Mouse (Mus musculus) intestine, embryonic 15.5 days (tissue): Measurements from ENCODE around the gene Gm10643. TPM values are rescaled to one million over a fixed set of nuclear protein-coding genes. Genes with fewer than 3 reads are reported as not detected.

Source experiments
- ATAC-seq: fragments of 200-750 bp; cut with Nextera tagmentation; 2 replicates; pipeline ENCODE4 v1.8.0; 2017; ENCODE audit warnings: moderate TSS enrichment, moderate library complexity
- H3K27ac ChIP-seq: fragments of 300-500 bp; sonication (generic); 2 replicates; pipeline ENCODE4 v1.5.1; 2015; ENCODE audit warnings: mild to moderate bottlenecking, inconsistent platforms
- H3K27me3 ChIP-seq: fragments of 300-500 bp; sonication (generic); replicated peaks from 2 replicates; pipeline ENCODE4 v1.6.1; 2015; ENCODE audit warnings: inconsistent platforms
- H3K36me3 ChIP-seq: fragments of 300-500 bp; sonication (generic); 2 replicates; pipeline ENCODE4 v1.6.1; 2015; ENCODE audit warnings: inconsistent platforms
- H3K4me1 ChIP-seq: fragments of 300-500 bp; sonication (generic); replicated peaks from 2 replicates; pipeline ENCODE4 v1.6.1; 2015; ENCODE audit warnings: inconsistent platforms
- H3K4me2 ChIP-seq: fragments of 300-500 bp; sonication (generic); replicated peaks from 2 replicates; pipeline ENCODE4 v1.6.1; 2015; ENCODE audit warnings: mild to moderate bottlenecking, inconsistent platforms
- H3K4me3 ChIP-seq: fragments of 300-500 bp; sonication (generic); replicated peaks from 2 replicates; pipeline ENCODE4 v1.5.1; 2015; ENCODE audit warnings: inconsistent platforms
- H3K9ac ChIP-seq: fragments of 300-500 bp; sonication (generic); 2 replicates; pipeline ENCODE4 v1.6.1; 2015; ENCODE audit warnings: inconsistent platforms
- H3K9me3 ChIP-seq: fragments of 300-500 bp; sonication (generic); 2 replicates; pipeline ENCODE4 v1.6.1; 2016; ENCODE audit warnings: inconsistent platforms
- WGBS: fragments of 180-500 bp; shearing (Covaris S2); methylation state at CpG from one replicate; pipeline ENCODE4 v1.1.7; 2015; 5-methylcytosine and 5-hydroxymethylcytosine counted together
- polyA plus RNA-seq: library from polyadenylated mRNA; unstranded; fragments of >200 nt; fragmentation: Nextera tagmentation; extraction: Ambion mirVana; gene quantifications from 2 replicates; pipeline ENCODE4 v1.2.1, GENCODE M21; 2015

The Gm10643 gene
- polyA plus RNA-seq = 0.92 and 1.3 TPM in 2 replicates

- Histone ChIP-seq H3K4me1 (peaks cover 28% of the 10 kb centered on the region), H3K27ac (peak within 1 kb of the TSS; percentile 75), H3K36me3 (no peaks in the 10 kb centered on the region), H3K9ac (peak within 1 kb of the TSS; percentile 69), H3K4me2 (peak within 1 kb of the TSS; percentile 66), H3K9me3 (no peaks in the 10 kb centered on the region), H3K27me3 (no peaks in the 10 kb centered on the region), H3K4me3 (peak within 1 kb of the TSS; percentile 100)
- WGBS = 88% methylated on average over 1 of the region's 1 CpGs
- ATAC-seq = no peak
These were observed at the start of gene Gm10643 for GRCm38 (mm10) chr8:84065037-84065436. Gm10643 (minus strand) TSS chr8:84065137.

- WGBS = 87% methylated on average over 6 of the region's 6 CpGs
- H3K4me2 ChIP-seq = no peak overlapping the region
- H3K9me3 ChIP-seq = no peaks in the 10 kb centered on the region
- H3K4me1 ChIP-seq = peaks cover 18% of the 10 kb centered on the region
- H3K4me3 ChIP-seq = no peak overlapping the region
- H3K36me3 ChIP-seq = peaks cover 5% of the 10 kb centered on the region; the same call in 1 of the 2 replicates
- no peak overlapping the region for H3K9ac ChIP-seq
- ATAC-seq = no peak
- no peaks in the 10 kb centered on the region for H3K27me3 ChIP-seq
- no peak overlapping the region for H3K27ac ChIP-seq
These were observed 41.5 kb upstream of the Gm10643 start for GRCm38 (mm10) chr8:84106216-84107040.

- Histone ChIP-seq H3K27ac (no peak overlapping the region), H3K9me3 (no peaks in the 10 kb centered on the region), H3K4me3 (no peak overlapping the region), H3K36me3 (peaks cover 7% of the 10 kb centered on the region; the same call in 1 of the 2 replicates), H3K4me2 (no peak overlapping the region), H3K4me1 (peaks cover 18% of the 10 kb centered on the region), H3K9ac (no peak overlapping the region), H3K27me3 (no peaks in the 10 kb centered on the region)
- 69% methylated on average over 2 of the region's 2 CpGs for WGBS
- no peak for ATAC-seq
These were observed 40.7 kb upstream of the Gm10643 start for GRCm38 (mm10) chr8:84105676-84106075.

- WGBS = 8% methylated on average over 42 of the region's 42 CpGs
- no peaks in the 10 kb centered on the region for H3K27me3 ChIP-seq
- peak; percentile 98 for ATAC-seq
These were observed 40.0 kb upstream of the Gm10643 start, which contains the start of gene Dcaf15 for GRCm38 (mm10) chr8:84104697-84105609. Dcaf15 (minus strand) TSS chr8:84104768.

GRCm38 (mm10) chr8:84104221-84104620 is 39.3 kb upstream of the Gm10643 start:
- Histone ChIP-seq H3K36me3 (peaks cover 10% of the 10 kb centered on the region; the same call in 1 of the 2 replicates), H3K27me3 (no peaks in the 10 kb centered on the region), H3K4me3 (peak overlapping the region; percentile 78), H3K9ac (peak overlapping the region; percentile 79), H3K4me2 (peak overlapping the region; percentile 76), H3K9me3 (no peaks in the 10 kb centered on the region), H3K27ac (peak overlapping the region; percentile 86), H3K4me1 (peaks cover 18% of the 10 kb centered on the region)
- ATAC-seq = peak; percentile 77
- under 1% methylated on average over 22 of the region's 29 CpGs for WGBS

More at GRCm38 (mm10) chr8:84104697-84105609, 40.0 kb upstream of the Gm10643 start, which contains the start of gene Dcaf15:
- Histone ChIP-seq H3K9ac (peak within 1 kb of the TSS; percentile 79), H3K9me3 (no peaks in the 10 kb centered on the region), H3K36me3 (peaks cover 9% of the 10 kb centered on the region; the same call in 1 of the 2 replicates), H3K27ac (peak within 1 kb of the TSS; percentile 86), H3K4me3 (peak within 1 kb of the TSS; percentile 78), H3K4me1 (peaks cover 18% of the 10 kb centered on the region), H3K4me2 (peak within 1 kb of the TSS; percentile 76)

- peak overlapping the region; percentile 76 for H3K4me2 ChIP-seq
- 30% methylated on average over 3 of the region's 3 CpGs for WGBS
- no peaks in the 10 kb centered on the region for H3K9me3 ChIP-seq
- H3K4me3 ChIP-seq = peak overlapping the region; percentile 78
- H3K36me3 ChIP-seq = peaks cover 11% of the 10 kb centered on the region
- peak overlapping the region; percentile 86 for H3K27ac ChIP-seq
- no peaks in the 10 kb centered on the region for H3K27me3 ChIP-seq
- peaks cover 18% of the 10 kb centered on the region for H3K4me1 ChIP-seq
- ATAC-seq = peak; percentile 24; the same call in 1 of the 2 replicates
- H3K9ac ChIP-seq = peak overlapping the region; percentile 79
These were observed 38.7 kb upstream of the Gm10643 start for GRCm38 (mm10) chr8:84103601-84104000.

GRCm38 (mm10) chr8:84101476-84102270 is 36.7 kb upstream of the Gm10643 start:
- Histone ChIP-seq H3K4me2 (no peak overlapping the region), H3K4me1 (peaks cover 18% of the 10 kb centered on the region), H3K4me3 (no peak overlapping the region), H3K9me3 (no peaks in the 10 kb centered on the region), H3K27ac (no peak overlapping the region), H3K36me3 (peaks cover 30% of the 10 kb centered on the region), H3K9ac (no peak overlapping the region), H3K27me3 (no peaks in the 10 kb centered on the region)
- 90% methylated on average over 25 of the region's 25 CpGs for WGBS
- no peak for ATAC-seq

- WGBS = 94% methylated on average over 7 of the region's 7 CpGs
- H3K4me1 ChIP-seq = peaks cover 7% of the 10 kb centered on the region
- H3K9ac ChIP-seq = no peak overlapping the region
- H3K4me3 ChIP-seq = no peak overlapping the region
- no peak for ATAC-seq
- no peaks in the 10 kb centered on the region for H3K27me3 ChIP-seq
- no peak overlapping the region for H3K4me2 ChIP-seq
- peaks cover 46% of the 10 kb centered on the region for H3K36me3 ChIP-seq
- H3K9me3 ChIP-seq = no peaks in the 10 kb centered on the region
- H3K27ac ChIP-seq = no peak overlapping the region
These were observed 33.4 kb upstream of the Gm10643 start for GRCm38 (mm10) chr8:84098376-84098775.

- H3K9me3 ChIP-seq = no peaks in the 10 kb centered on the region
- H3K9ac ChIP-seq = no peak overlapping the region
- no peak overlapping the region for H3K27ac ChIP-seq
- no peak overlapping the region for H3K4me2 ChIP-seq
- no peaks in the 10 kb centered on the region for H3K27me3 ChIP-seq
- WGBS = 53% methylated on average over 8 of the region's 8 CpGs
- H3K4me3 ChIP-seq = no peak overlapping the region
- H3K36me3 ChIP-seq = peaks cover 49% of the 10 kb centered on the region
- ATAC-seq = 0 out of 2 replicates have a peak, but pooled peaks have one; percentile 11
- H3K4me1 ChIP-seq = no peaks in the 10 kb centered on the region
These were observed 31.1 kb upstream of the Gm10643 start for GRCm38 (mm10) chr8:84096061-84096460.

GRCm38 (mm10) chr8:84090585-84090984 is 25.6 kb upstream of the Gm10643 start:
- no peak overlapping the region for H3K4me3 ChIP-seq
- H3K9ac ChIP-seq = no peak overlapping the region
- ATAC-seq = no peak
- H3K4me2 ChIP-seq = no peak overlapping the region
- H3K27ac ChIP-seq = no peak overlapping the region
- H3K27me3 ChIP-seq = no peaks in the 10 kb centered on the region
- no peaks in the 10 kb centered on the region for H3K9me3 ChIP-seq
- H3K36me3 ChIP-seq = peaks cover 41% of the 10 kb centered on the region
- H3K4me1 ChIP-seq = no peaks in the 10 kb centered on the region
- 89% methylated on average over 8 of the region's 8 CpGs for WGBS

- WGBS = 76% methylated on average over 9 of the region's 9 CpGs
- no peak for ATAC-seq
- H3K4me3 ChIP-seq = no peak overlapping the region
These were observed 24.3 kb upstream of the Gm10643 start for GRCm38 (mm10) chr8:84089277-84089676.

More at GRCm38 (mm10) chr8:84089277-84089676, 24.3 kb upstream of the Gm10643 start:
- Histone ChIP-seq H3K4me1 (0 out of 2 replicates have a peak, but pooled peaks cover 3% of the 10 kb centered on the region), H3K4me2 (no peak overlapping the region), H3K27ac (no peak overlapping the region), H3K36me3 (peaks cover 37% of the 10 kb centered on the region), H3K9ac (no peak overlapping the region), H3K27me3 (no peaks in the 10 kb centered on the region), H3K9me3 (no peaks in the 10 kb centered on the region)
